Mouse (Mus musculus) cerebellum, adult 2 months (tissue): Measurements from ENCODE around the gene Dpp6.

Experiments
- CTCF ChIP-seq: fragments of 200-500 bp; IDR thresholded peaks from 2 replicates; pipeline ENCODE4 v1.5.1; 2011; ENCODE audit warnings: low read depth, mild to moderate bottlenecking, control low read depth, low read length, moderate library complexity, borderline replicate concordance; ENCODE audit not compliant: insufficient read depth
- POLR2A ChIP-seq: fragments of 200-500 bp; IDR thresholded peaks from 2 replicates; pipeline ENCODE4 v1.6.1; 2011; ENCODE audit warnings: low read length, control low read depth, borderline replicate concordance; ENCODE audit not compliant: insufficient read depth

- TF ChIP-seq POLR2A = no peak
- TF ChIP-seq CTCF = no peak
These were observed 890.3 kb downstream of the Dpp6 start for GRCm38 (mm10) chr5:27707283-27707682.
